Mouse (Mus musculus) lung, embryonic 14.5 days (tissue): ENCODE measurements around the gene Fgfrl1. TPM values are rescaled to one million over a fixed set of nuclear protein-coding genes. Genes with fewer than 3 reads are reported as not detected.
"Not testable (repeated sequence)": the region's sequence is repeated elsewhere in the genome, so short reads cannot be mapped to it uniquely, and the experiment has no call there.

Experiments used
- ATAC-seq: fragments of 200-750 bp; cut with Nextera tagmentation; 2 replicates; pipeline ENCODE4 v1.8.0; 2017; ENCODE audit warnings: mild to moderate bottlenecking, moderate TSS enrichment, moderate library complexity; ENCODE audit not compliant: insufficient read depth
- DNase-seq: peaks from one replicate; pipeline ENCODE4 v3.0.0-alpha.2; 2015
- H3K27ac ChIP-seq: fragments of 300-500 bp; sonication (generic); 2 replicates; pipeline ENCODE4 v1.5.1; 2014; ENCODE audit warnings: low read depth, mild to moderate bottlenecking, moderate library complexity
- H3K27me3 ChIP-seq: fragments of 300-500 bp; sonication (generic); 2 replicates; pipeline ENCODE4 v1.6.1; 2014; ENCODE audit warnings: low read length, control low read depth; ENCODE audit not compliant: insufficient read depth
- H3K36me3 ChIP-seq: fragments of 300-500 bp; sonication (generic); 2 replicates; pipeline ENCODE4 v1.6.1; 2014; ENCODE audit warnings: control low read depth; ENCODE audit not compliant: insufficient read depth
- H3K4me1 ChIP-seq: fragments of 300-500 bp; sonication (generic); 2 replicates; pipeline ENCODE4 v1.6.1; 2014; ENCODE audit warnings: antibody characterized with exemption, control low read depth; ENCODE audit not compliant: insufficient read depth
- H3K4me2 ChIP-seq: fragments of 300-500 bp; sonication (generic); 2 replicates; pipeline ENCODE4 v1.6.1; 2014; ENCODE audit warnings: mild to moderate bottlenecking
- H3K4me3 ChIP-seq: fragments of 300-500 bp; sonication (generic); 2 replicates; pipeline ENCODE4 v1.5.1; 2014; ENCODE audit warnings: low read depth, low read length
- H3K9ac ChIP-seq: fragments of 300-500 bp; sonication (generic); 2 replicates; pipeline ENCODE4 v1.6.1; 2014
- H3K9me3 ChIP-seq: fragments of 300-500 bp; sonication (generic); 2 replicates; pipeline ENCODE4 v1.6.1; 2016; ENCODE audit warnings: low read depth, low read length, control low read depth
- CTCF ChIP-seq: IDR thresholded peaks from 2 replicates; pipeline ENCODE4 v1.5.1; 2016; ENCODE audit warnings: antibody characterized with exemption, low read depth
- WGBS: fragments of 180-500 bp; shearing (Covaris S2); extraction: QIAGEN DNeasy Blood & Tissue Kit; methylation state at CpG from one replicate; pipeline ENCODE4 v1.1.7; 2014; 5-methylcytosine and 5-hydroxymethylcytosine counted together
- polyA plus RNA-seq: library from polyadenylated mRNA; unstranded; fragments of >200 nt; fragmentation: Nextera tagmentation; extraction: Ambion mirVana; gene quantifications from 2 replicates; pipeline ENCODE4 v1.2.1, GENCODE M21; 2014

Fgfrl1 gene
- polyA plus RNA-seq, 1 experiment from 2014 or later = 47.5 TPM

GRCm38 (mm10) chr5:108726557-108727248 is 34.5 kb downstream of the Fgfrl1 start:
- Histone ChIP-seq H3K9ac (no peak overlapping the region), H3K27ac (no peak overlapping the region), H3K36me3 (no peaks in the 10 kb centered on the region), H3K9me3 (no peaks in the 10 kb centered on the region), H3K4me2 (no peak overlapping the region), H3K4me3 (no peak overlapping the region), H3K4me1 (no peaks in the 10 kb centered on the region), H3K27me3 (no peaks in the 10 kb centered on the region)
- peak; percentile 85 for TF ChIP-seq CTCF
- ATAC-seq = peak; percentile 87
- peak; percentile 80 for DNase-seq
- 22% methylated on average over 5 of the region's 5 CpGs for WGBS

GRCm38 (mm10) chr5:108727425-108727824 is 35.2 kb downstream of the Fgfrl1 start:
- Histone ChIP-seq H3K4me2 (no peak overlapping the region), H3K27me3 (no peaks in the 10 kb centered on the region), H3K4me1 (no peaks in the 10 kb centered on the region), H3K9ac (no peak overlapping the region), H3K9me3 (no peaks in the 10 kb centered on the region), H3K4me3 (no peak overlapping the region), H3K36me3 (no peaks in the 10 kb centered on the region), H3K27ac (no peak overlapping the region)
- DNase-seq (no peak), ATAC-seq (no peak)
- 61% methylated on average over 1 of the region's 1 CpGs for WGBS
- TF ChIP-seq CTCF = no peak

GRCm38 (mm10) chr5:108741844-108742243 is 49.7 kb downstream of the Fgfrl1 start:
- Histone ChIP-seq H3K4me1 (no peaks in the 10 kb centered on the region), H3K4me3 (no peak overlapping the region), H3K27me3 (no peaks in the 10 kb centered on the region), H3K27ac (no peak overlapping the region), H3K36me3 (no peaks in the 10 kb centered on the region), H3K9me3 (no peaks in the 10 kb centered on the region), H3K9ac (no peak overlapping the region), H3K4me2 (no peak overlapping the region)
- ATAC-seq (no peak), DNase-seq (no peak)
- 73% methylated on average over 2 of the region's 2 CpGs for WGBS
- no peak for TF ChIP-seq CTCF

GRCm38 (mm10) chr5:108742596-108742995 is 50.4 kb downstream of the Fgfrl1 start:
- ATAC-seq = no peak
- 61% methylated on average over 2 of the region's 2 CpGs for WGBS
- no peak overlapping the region for H3K4me3 ChIP-seq
- no peaks in the 10 kb centered on the region for H3K27me3 ChIP-seq
- no peak for DNase-seq
- no peak overlapping the region for H3K9ac ChIP-seq
- no peaks in the 10 kb centered on the region for H3K9me3 ChIP-seq
- no peak overlapping the region for H3K4me2 ChIP-seq
- H3K27ac ChIP-seq = no peak overlapping the region
- no peak for TF ChIP-seq CTCF
- H3K4me1 ChIP-seq = no peaks in the 10 kb centered on the region
- H3K36me3 ChIP-seq = no peaks in the 10 kb centered on the region

- ATAC-seq (no peak), DNase-seq (no peak)
- H3K4me2 ChIP-seq = no peak overlapping the region
- TF ChIP-seq CTCF = peak; percentile 30
- no peak overlapping the region for H3K9ac ChIP-seq
- H3K9me3 ChIP-seq = no peaks in the 10 kb centered on the region
- H3K27ac ChIP-seq = no peak overlapping the region
- WGBS = 63% methylated on average over 2 of the region's 2 CpGs
- H3K36me3 ChIP-seq = no peaks in the 10 kb centered on the region
- no peak overlapping the region for H3K4me3 ChIP-seq
- no peaks in the 10 kb centered on the region for H3K27me3 ChIP-seq
- H3K4me1 ChIP-seq = no peaks in the 10 kb centered on the region
Observed at GRCm38 (mm10) chr5:108743856-108744255, 51.7 kb downstream of the Fgfrl1 start.

GRCm38 (mm10) chr5:108744629-108745028 is 52.4 kb downstream of the Fgfrl1 start:
- H3K9me3 ChIP-seq = no peaks in the 10 kb centered on the region
- no peak for TF ChIP-seq CTCF
- H3K27me3 ChIP-seq = no peaks in the 10 kb centered on the region
- no peak overlapping the region for H3K9ac ChIP-seq
- DNase-seq (no peak), ATAC-seq (no peak)
- no peak overlapping the region for H3K4me2 ChIP-seq
- no peaks in the 10 kb centered on the region for H3K4me1 ChIP-seq
- no peak overlapping the region for H3K27ac ChIP-seq
- H3K4me3 ChIP-seq = no peak overlapping the region
- WGBS = 83% methylated on average over 3 of the region's 3 CpGs
- no peaks in the 10 kb centered on the region for H3K36me3 ChIP-seq

- no peak for TF ChIP-seq CTCF
- no peak for DNase-seq
- Histone ChIP-seq H3K4me3 (no peak overlapping the region), H3K9ac (no peak overlapping the region), H3K4me1 (no peaks in the 10 kb centered on the region), H3K27me3 (no peaks in the 10 kb centered on the region), H3K9me3 (no peaks in the 10 kb centered on the region), H3K36me3 (no peaks in the 10 kb centered on the region), H3K4me2 (no peak overlapping the region), H3K27ac (no peak overlapping the region)
- no peak for ATAC-seq
- 69% methylated on average over 5 of the region's 5 CpGs for WGBS
Observed at GRCm38 (mm10) chr5:108750328-108751210, 58.4 kb downstream of the Fgfrl1 start.

GRCm38 (mm10) chr5:108751258-108751657 is 59.1 kb downstream of the Fgfrl1 start:
- ATAC-seq, H3K4me1 ChIP-seq, H3K9me3 ChIP-seq, H3K27ac ChIP-seq, H3K36me3 ChIP-seq, H3K9ac ChIP-seq, H3K4me3 ChIP-seq, DNase-seq, H3K27me3 ChIP-seq, H3K4me2 ChIP-seq: not testable (repeated sequence)
- WGBS = 69% methylated on average over 4 of the region's 4 CpGs
